Mouse (Mus musculus) cerebellum, adult 18-20 months (tissue): Measurements from ENCODE around the gene Nsd2.

ENCODE experiments used
- DNase-seq, 2 experiments: peaks; one replicate each; pipeline ENCODE4 v3.0.0; 2021

Gene Nsd2

GRCm38 (mm10) chr5:33819876-33820732 lies at the start of gene Nsd2:
Gene Nsd2, plus strand, starts transcription at chr5:33820725.
- peak; percentile 90 to 97 for DNase-seq

GRCm38 (mm10) chr5:33777195-33777594 lies 43.3 kb upstream of the Nsd2 start:
- no peak for DNase-seq

- no peak for DNase-seq
Observed at GRCm38 (mm10) chr5:33781964-33782344, 38.6 kb upstream of the Nsd2 start.

GRCm38 (mm10) chr5:33782345-33782998 lies 38.1 kb upstream of the Nsd2 start, which contains the start of gene Letm1:
Gene Letm1, minus strand, starts transcription at chr5:33782817.
- DNase-seq = peak; percentile 96 to 98

- DNase-seq = no peak
Observed at GRCm38 (mm10) chr5:33782999-33783390, 37.5 kb upstream of the Nsd2 start.

GRCm38 (mm10) chr5:33791912-33792643 lies 28.4 kb upstream of the Nsd2 start:
- DNase-seq = no peak

GRCm38 (mm10) chr5:33803337-33803736 lies 17.2 kb upstream of the Nsd2 start:
- DNase-seq = no peak

- no peak for DNase-seq
Observed at GRCm38 (mm10) chr5:33811519-33811918, 9.0 kb upstream of the Nsd2 start.

GRCm38 (mm10) chr5:33816008-33816725 lies 4.4 kb upstream of the Nsd2 start:
- no peak for DNase-seq

GRCm38 (mm10) chr5:33818104-33818503 lies 2.4 kb upstream of the Nsd2 start:
- DNase-seq = no peak

- DNase-seq = peak; percentile 13 to 23
Observed at GRCm38 (mm10) chr5:33819141-33819875, 1.2 kb upstream of the Nsd2 start.

- peak; percentile 65 to 74 for DNase-seq
Observed at GRCm38 (mm10) chr5:33820733-33821621, 452 bp downstream of the Nsd2 start.

- DNase-seq = no peak
Observed at GRCm38 (mm10) chr5:33821901-33822427, 1.4 kb downstream of the Nsd2 start.

- DNase-seq = no peak
Observed at GRCm38 (mm10) chr5:33822456-33822855, 1.9 kb downstream of the Nsd2 start.

GRCm38 (mm10) chr5:33826001-33826400 lies 5.5 kb downstream of the Nsd2 start:
- DNase-seq = no peak

- no peak for DNase-seq
Observed at GRCm38 (mm10) chr5:33828107-33828506, 7.6 kb downstream of the Nsd2 start.

- DNase-seq = no peak
Observed at GRCm38 (mm10) chr5:33829958-33830357, 9.4 kb downstream of the Nsd2 start.

- DNase-seq = no peak
Observed at GRCm38 (mm10) chr5:33830832-33831231, 10.3 kb downstream of the Nsd2 start.

GRCm38 (mm10) chr5:33841331-33841730 lies 20.8 kb downstream of the Nsd2 start:
- no peak for DNase-seq

- no peak for DNase-seq
Observed at GRCm38 (mm10) chr5:33842549-33842948, 22.0 kb downstream of the Nsd2 start.

GRCm38 (mm10) chr5:33851466-33851865 lies 30.9 kb downstream of the Nsd2 start:
- no peak for DNase-seq
